Mouse (Mus musculus): Measurements from ENCODE around the gene Xpnpep2.

- TF ChIP-seq CTCF (IDR thresholded peaks at IDR 0.05; ENCODE audit: low read depth) (no peak), EP300 (IDR thresholded peaks at IDR 0.05; ENCODE audit: low read depth) (no peak)
Measured at GRCm38 (mm10) chrX:48141481-48141880, 33.0 kb downstream of the Xpnpep2 start.

Data from liver, postnatal 0 days (tissue).